Mouse (Mus musculus) ovary, postnatal 36 days (tissue): ENCODE measurements around the gene Zmynd12.

Experiments
- DNase-seq: peaks from one replicate; pipeline ENCODE4 v3.0.0; 2022; ENCODE audit warnings: low spot score, mixed read lengths

Gene Zmynd12

GRCm38 (mm10) chr4:119422294-119422964 is at the start of gene Zmynd12, which contains the start of gene Ppcs:
Gene Zmynd12, plus strand, starts transcription at chr4:119422814.
Gene Ppcs, minus strand, starts transcription at chr4:119422420.
- DNase-seq = peak; percentile 91

GRCm38 (mm10) chr4:119381471-119382190 is 41.0 kb upstream of the Zmynd12 start:
- no peak for DNase-seq

GRCm38 (mm10) chr4:119389184-119389583 is 33.4 kb upstream of the Zmynd12 start:
- no peak for DNase-seq

GRCm38 (mm10) chr4:119390369-119390768 is 32.2 kb upstream of the Zmynd12 start:
- DNase-seq = no peak

GRCm38 (mm10) chr4:119398751-119399150 is 23.9 kb upstream of the Zmynd12 start:
- no peak for DNase-seq

GRCm38 (mm10) chr4:119400896-119401295 is 21.7 kb upstream of the Zmynd12 start:
- DNase-seq = no peak

GRCm38 (mm10) chr4:119403431-119403830 is 19.2 kb upstream of the Zmynd12 start:
- no peak for DNase-seq

GRCm38 (mm10) chr4:119411877-119412650 is 10.6 kb upstream of the Zmynd12 start:
- DNase-seq = no peak

GRCm38 (mm10) chr4:119412791-119413190 is 9.8 kb upstream of the Zmynd12 start:
- no peak for DNase-seq

GRCm38 (mm10) chr4:119415072-119415753 is 7.4 kb upstream of the Zmynd12 start, which contains the start of gene Ccdc30:
Gene Ccdc30, minus strand, starts transcription at chr4:119415521.
- peak; percentile 94 for DNase-seq

GRCm38 (mm10) chr4:119417270-119417669 is 5.3 kb upstream of the Zmynd12 start:
- DNase-seq = no peak

GRCm38 (mm10) chr4:119417894-119418293 is 4.7 kb upstream of the Zmynd12 start:
- DNase-seq = no peak

- no peak for DNase-seq
These were observed 1.4 kb upstream of the Zmynd12 start for GRCm38 (mm10) chr4:119421191-119421590.

GRCm38 (mm10) chr4:119421921-119422293 is 707 bp upstream of the Zmynd12 start:
- no peak for DNase-seq

- no peak for DNase-seq
These were observed 2.5 kb downstream of the Zmynd12 start for GRCm38 (mm10) chr4:119425077-119425476.

- DNase-seq = no peak
These were observed 3.0 kb downstream of the Zmynd12 start for GRCm38 (mm10) chr4:119425601-119426000.

GRCm38 (mm10) chr4:119427680-119428079 is 5.1 kb downstream of the Zmynd12 start:
- DNase-seq = no peak

- DNase-seq = peak; percentile 46
These were observed 8.1 kb downstream of the Zmynd12 start for GRCm38 (mm10) chr4:119430678-119431077.

GRCm38 (mm10) chr4:119437936-119438335 is 15.3 kb downstream of the Zmynd12 start:
- DNase-seq = no peak

GRCm38 (mm10) chr4:119441836-119442235 is 19.2 kb downstream of the Zmynd12 start:
- no peak for DNase-seq

- DNase-seq = peak; percentile 21
These were observed 19.9 kb downstream of the Zmynd12 start for GRCm38 (mm10) chr4:119442539-119442938.

- DNase-seq = no peak
These were observed 24.6 kb downstream of the Zmynd12 start for GRCm38 (mm10) chr4:119447261-119447660.
